Mouse (Mus musculus): ENCODE measurements around the gene Mapk8ip2. TPM values are rescaled to one million over a fixed set of nuclear protein-coding genes. Genes with fewer than 3 reads are reported as not detected.

Gene Mapk8ip2
- polyA plus RNA-seq, 1 experiment, result not detected

- H3K27me3 ChIP-seq (ENCODE audit: control insufficient read depth, insufficient read depth, insufficient read length), result peaks cover 41% of the 10 kb centered on the region
- H3K36me3 ChIP-seq (ENCODE audit: control insufficient read depth, insufficient read depth), result no peaks in the 10 kb centered on the region
- no peak overlapping the region for H3K4me3 ChIP-seq (ENCODE audit: insufficient read depth, poor library complexity, severe bottlenecking)
- no peaks in the 10 kb centered on the region for H3K79me2 ChIP-seq (ENCODE audit: control insufficient read depth, insufficient read depth)
- no peaks in the 10 kb centered on the region for H3K79me3 ChIP-seq (ENCODE audit: low read depth)
- no peak overlapping the region for H3ac ChIP-seq (ENCODE audit: control insufficient read depth, insufficient read length, low read depth)
- TF ChIP-seq MAX (IDR thresholded peaks at IDR 0.05), result no peak
- TF ChIP-seq MYOG (IDR thresholded peaks at IDR 0.05; ENCODE audit: control insufficient read depth, extremely low read depth, insufficient read length), result no peak
- TF ChIP-seq CTCF (IDR thresholded peaks at IDR 0.05; ENCODE audit: control insufficient read depth, insufficient read depth, insufficient read length), result peak; percentile 12
Measured at GRCm38 (mm10) chr15:89463334-89464235, 9.9 kb downstream of the Mapk8ip2 start.

GRCm38 (mm10) chr15:89465052-89465451, 11.3 kb downstream of the Mapk8ip2 start:
- Histone ChIP-seq H3ac (ENCODE audit: control insufficient read depth, insufficient read length, low read depth) (no peak overlapping the region), H3K79me2 (ENCODE audit: control insufficient read depth, insufficient read depth) (no peaks in the 10 kb centered on the region), H3K36me3 (ENCODE audit: control insufficient read depth, insufficient read depth) (no peaks in the 10 kb centered on the region), H3K4me3 (ENCODE audit: insufficient read depth, poor library complexity, severe bottlenecking) (no peak overlapping the region), H3K79me3 (ENCODE audit: low read depth) (no peaks in the 10 kb centered on the region), H3K27me3 (ENCODE audit: control insufficient read depth, insufficient read depth, insufficient read length) (peaks cover 28% of the 10 kb centered on the region)
- TF ChIP-seq MYOD1 (IDR thresholded peaks at IDR 0.05; ENCODE audit: control insufficient read depth, insufficient read length, low read depth) (no peak), CTCF (IDR thresholded peaks at IDR 0.05; ENCODE audit: control insufficient read depth, insufficient read depth, insufficient read length) (no peak), USF1 (IDR thresholded peaks at IDR 0.05; ENCODE audit: low read depth) (no peak), CEBPB (IDR thresholded peaks at IDR 0.05; ENCODE audit: low read depth) (no peak), FOSL1 (IDR thresholded peaks at IDR 0.05; ENCODE audit: insufficient read depth, low read length, poor library complexity, severe bottlenecking) (no peak), MYOG (IDR thresholded peaks at IDR 0.05; ENCODE audit: control insufficient read depth, extremely low read depth, insufficient read length) (no peak), MAX (IDR thresholded peaks at IDR 0.05) (no peak)

GRCm38 (mm10) chr15:89468577-89468976, 14.9 kb downstream of the Mapk8ip2 start:
- Histone ChIP-seq H3K27me3 (ENCODE audit: control insufficient read depth, insufficient read depth, insufficient read length) (peaks cover 3% of the 10 kb centered on the region), H3ac (ENCODE audit: control insufficient read depth, insufficient read length, low read depth) (no peak overlapping the region), H3K79me2 (ENCODE audit: control insufficient read depth, insufficient read depth) (no peaks in the 10 kb centered on the region), H3K4me3 (ENCODE audit: insufficient read depth, poor library complexity, severe bottlenecking) (no peak overlapping the region), H3K79me3 (ENCODE audit: low read depth) (no peaks in the 10 kb centered on the region), H3K36me3 (ENCODE audit: control insufficient read depth, insufficient read depth) (no peaks in the 10 kb centered on the region)
- TF ChIP-seq CTCF (IDR thresholded peaks at IDR 0.05; ENCODE audit: control insufficient read depth, insufficient read depth, insufficient read length) (peak; percentile 39), MYOD1 (IDR thresholded peaks at IDR 0.05; ENCODE audit: control insufficient read depth, insufficient read length, low read depth) (no peak)

- no peak overlapping the region for H3K4me3 ChIP-seq (ENCODE audit: insufficient read depth, poor library complexity, severe bottlenecking)
- no peak for TF ChIP-seq FOSL1 (IDR thresholded peaks at IDR 0.05; ENCODE audit: insufficient read depth, low read length, poor library complexity, severe bottlenecking)
- TF ChIP-seq MYOD1 (IDR thresholded peaks at IDR 0.05; ENCODE audit: control insufficient read depth, insufficient read length, low read depth), result no peak
- no peak for TF ChIP-seq CEBPB (IDR thresholded peaks at IDR 0.05; ENCODE audit: low read depth)
- TF ChIP-seq CTCF (IDR thresholded peaks at IDR 0.05; ENCODE audit: control insufficient read depth, insufficient read depth, insufficient read length), result no peak
- TF ChIP-seq USF1 (IDR thresholded peaks at IDR 0.05; ENCODE audit: low read depth), result no peak
- no peak for TF ChIP-seq MYOG (IDR thresholded peaks at IDR 0.05; ENCODE audit: control insufficient read depth, extremely low read depth, insufficient read length)
- TF ChIP-seq MAX (IDR thresholded peaks at IDR 0.05), result no peak
- H3K36me3 ChIP-seq (ENCODE audit: control insufficient read depth, insufficient read depth), result no peaks in the 10 kb centered on the region
- no peak overlapping the region for H3ac ChIP-seq (ENCODE audit: control insufficient read depth, insufficient read length, low read depth)
- H3K27me3 ChIP-seq (ENCODE audit: control insufficient read depth, insufficient read depth, insufficient read length), result peaks cover under 1% of the 10 kb centered on the region
- H3K79me2 ChIP-seq (ENCODE audit: control insufficient read depth, insufficient read depth), result no peaks in the 10 kb centered on the region
- no peaks in the 10 kb centered on the region for H3K79me3 ChIP-seq (ENCODE audit: low read depth)
Measured at GRCm38 (mm10) chr15:89471476-89471875, 17.8 kb downstream of the Mapk8ip2 start.

- no peaks in the 10 kb centered on the region for H3K79me2 ChIP-seq (ENCODE audit: control insufficient read depth, insufficient read depth)
- H3K79me3 ChIP-seq (ENCODE audit: low read depth), result no peaks in the 10 kb centered on the region
- no peaks in the 10 kb centered on the region for H3K27me3 ChIP-seq (ENCODE audit: control insufficient read depth, insufficient read depth, insufficient read length)
- no peak overlapping the region for H3ac ChIP-seq (ENCODE audit: control insufficient read depth, insufficient read length, low read depth)
- TF ChIP-seq FOSL1 (IDR thresholded peaks at IDR 0.05; ENCODE audit: insufficient read depth, low read length, poor library complexity, severe bottlenecking), result no peak
- no peak for TF ChIP-seq MYOG (IDR thresholded peaks at IDR 0.05; ENCODE audit: control insufficient read depth, extremely low read depth, insufficient read length)
- no peak for TF ChIP-seq USF1 (IDR thresholded peaks at IDR 0.05; ENCODE audit: low read depth)
- TF ChIP-seq CTCF (IDR thresholded peaks at IDR 0.05; ENCODE audit: control insufficient read depth, insufficient read depth, insufficient read length), result no peak
- TF ChIP-seq CEBPB (IDR thresholded peaks at IDR 0.05; ENCODE audit: low read depth), result no peak
- no peak for TF ChIP-seq MAX (IDR thresholded peaks at IDR 0.05)
- TF ChIP-seq MYOD1 (IDR thresholded peaks at IDR 0.05; ENCODE audit: control insufficient read depth, insufficient read length, low read depth), result no peak
- H3K4me3 ChIP-seq (ENCODE audit: insufficient read depth, poor library complexity, severe bottlenecking), result no peak overlapping the region
- H3K36me3 ChIP-seq (ENCODE audit: control insufficient read depth, insufficient read depth), result no peaks in the 10 kb centered on the region
Measured at GRCm38 (mm10) chr15:89473370-89473769, 19.7 kb downstream of the Mapk8ip2 start.

- Histone ChIP-seq H3ac (ENCODE audit: control insufficient read depth, insufficient read length, low read depth) (no peak overlapping the region), H3K4me3 (ENCODE audit: insufficient read depth, poor library complexity, severe bottlenecking) (no peak overlapping the region), H3K36me3 (ENCODE audit: control insufficient read depth, insufficient read depth) (no peaks in the 10 kb centered on the region), H3K79me2 (ENCODE audit: control insufficient read depth, insufficient read depth) (no peaks in the 10 kb centered on the region), H3K27me3 (ENCODE audit: control insufficient read depth, insufficient read depth, insufficient read length) (no peaks in the 10 kb centered on the region), H3K79me3 (ENCODE audit: low read depth) (no peaks in the 10 kb centered on the region)
- no peak for TF ChIP-seq FOSL1 (IDR thresholded peaks at IDR 0.05; ENCODE audit: insufficient read depth, low read length, poor library complexity, severe bottlenecking)
- no peak for TF ChIP-seq MYOD1 (IDR thresholded peaks at IDR 0.05; ENCODE audit: control insufficient read depth, insufficient read length, low read depth)
- no peak for TF ChIP-seq CTCF (IDR thresholded peaks at IDR 0.05; ENCODE audit: control insufficient read depth, insufficient read depth, insufficient read length)
- TF ChIP-seq CEBPB (IDR thresholded peaks at IDR 0.05; ENCODE audit: low read depth), result no peak
- TF ChIP-seq MAX (IDR thresholded peaks at IDR 0.05), result no peak
- no peak for TF ChIP-seq USF1 (IDR thresholded peaks at IDR 0.05; ENCODE audit: low read depth)
- TF ChIP-seq MYOG (IDR thresholded peaks at IDR 0.05; ENCODE audit: control insufficient read depth, extremely low read depth, insufficient read length), result no peak
Measured at GRCm38 (mm10) chr15:89473921-89474320, 20.2 kb downstream of the Mapk8ip2 start.

All from C2C12 (cell line).